Mouse (Mus musculus): ENCODE results near the gene Mcl1.
A peak's percentile ranks its signal among the peaks of the same experiment; 100 is the strongest.
"Not testable (repeated sequence)": the region's sequence is repeated elsewhere in the genome, so short reads cannot be mapped to it uniquely, and the experiment has no call there.

Gene Mcl1

GRCm38 (mm10) chr3:95650276-95651032, 8.1 kb upstream of the Mcl1 start:
- DNase-seq (ENCODE audit: low spot score): no peak

GRCm38 (mm10) chr3:95651033-95651373, 7.6 kb upstream of the Mcl1 start:
- DNase-seq (ENCODE audit: low spot score): no peak

- no peak for DNase-seq (ENCODE audit: low spot score)
Observed at GRCm38 (mm10) chr3:95651391-95652203, 7.0 kb upstream of the Mcl1 start.

- DNase-seq (ENCODE audit: low spot score): no peak
Observed at GRCm38 (mm10) chr3:95652204-95652811, 6.3 kb upstream of the Mcl1 start.

GRCm38 (mm10) chr3:95652871-95653270, 5.7 kb upstream of the Mcl1 start:
- no peak for DNase-seq (ENCODE audit: low spot score)

- DNase-seq (ENCODE audit: low spot score): no peak
Observed at GRCm38 (mm10) chr3:95653473-95654034, 5.0 kb upstream of the Mcl1 start.

- DNase-seq (ENCODE audit: low spot score): not testable (repeated sequence)
Observed at GRCm38 (mm10) chr3:95654371-95654770, 4.2 kb upstream of the Mcl1 start.

GRCm38 (mm10) chr3:95655437-95655836, 3.2 kb upstream of the Mcl1 start:
- DNase-seq (ENCODE audit: low spot score): no peak

GRCm38 (mm10) chr3:95657108-95657507, 1.5 kb upstream of the Mcl1 start:
- DNase-seq (ENCODE audit: low spot score): no peak

- no peak for DNase-seq (ENCODE audit: low spot score)
Observed at GRCm38 (mm10) chr3:95657711-95658110, 877 bp upstream of the Mcl1 start.

GRCm38 (mm10) chr3:95658868-95659712, 502 bp downstream of the Mcl1 start:
- DNase-seq (ENCODE audit: low spot score): peak; percentile 63

GRCm38 (mm10) chr3:95659948-95660347, 1.4 kb downstream of the Mcl1 start:
- no peak for DNase-seq (ENCODE audit: low spot score)

- DNase-seq (ENCODE audit: low spot score): no peak
Observed at GRCm38 (mm10) chr3:95660788-95661478, 2.3 kb downstream of the Mcl1 start.

GRCm38 (mm10) chr3:95661945-95662715, 3.5 kb downstream of the Mcl1 start:
- no peak for DNase-seq (ENCODE audit: low spot score)

GRCm38 (mm10) chr3:95662724-95663449, 4.3 kb downstream of the Mcl1 start:
- DNase-seq (ENCODE audit: low spot score): no peak

- no peak for DNase-seq (ENCODE audit: low spot score)
Observed at GRCm38 (mm10) chr3:95663486-95663885, 4.9 kb downstream of the Mcl1 start.

- no peak for DNase-seq (ENCODE audit: low spot score)
Observed at GRCm38 (mm10) chr3:95663969-95664608, 5.5 kb downstream of the Mcl1 start.

GRCm38 (mm10) chr3:95664940-95665352, 6.4 kb downstream of the Mcl1 start:
- DNase-seq (ENCODE audit: low spot score): no peak
